Mouse (Mus musculus) bone marrow macrophage, adult 2 months (primary cell): ENCODE data around the gene Pmp22.

Experiments used
- CTCF ChIP-seq: IDR thresholded peaks from 2 replicates; pipeline ENCODE4 v1.5.1; 2012; ENCODE audit warnings: low read depth, mild to moderate bottlenecking, low read length, moderate library complexity
- POLR2A ChIP-seq: IDR thresholded peaks from 2 replicates; pipeline ENCODE4 v1.6.1; 2012; ENCODE audit warnings: mild to moderate bottlenecking, low read depth, low read length, borderline replicate concordance

GRCm38 (mm10) chr11:63134742-63135482 is 6.1 kb downstream of the Pmp22 start:
- no peak for TF ChIP-seq POLR2A
- TF ChIP-seq CTCF = no peak
